Mouse (Mus musculus): ENCODE results near the gene Rhot1. TPM values are rescaled to one million over a fixed set of nuclear protein-coding genes. Genes with fewer than 3 reads are reported as not detected.

Rhot1 gene
- polyA plus RNA-seq, 1 experiment from 2014 or later = 24.6 TPM

DNA sequence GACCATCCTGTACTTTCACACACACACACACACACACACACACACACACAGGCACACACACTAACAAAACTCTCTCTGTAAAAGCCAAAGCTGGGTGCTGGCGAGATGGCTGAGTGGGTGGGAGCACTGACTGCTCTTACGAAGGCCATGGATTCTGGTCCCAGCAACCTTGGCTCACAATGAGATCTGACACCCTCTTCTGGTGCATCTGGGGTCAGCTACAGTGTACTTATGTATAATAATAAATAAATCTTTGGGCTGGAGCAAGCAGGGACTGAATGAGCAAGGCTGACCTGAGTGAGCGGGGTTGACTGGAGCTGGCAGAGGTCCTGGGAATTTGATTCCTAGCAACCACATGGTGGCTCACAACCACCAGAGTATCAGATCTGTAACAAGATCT is 75.0 kb downstream of the Rhot1 start:
- no peak for TF ChIP-seq CTCF (IDR thresholded peaks at IDR 0.05; ENCODE audit: low read depth)
- no peak for TF ChIP-seq EP300 (IDR thresholded peaks at IDR 0.05; ENCODE audit: low read depth)
- no peaks in the 10 kb centered on the region for H3K27me3 ChIP-seq (ENCODE audit: insufficient read depth, low read length)
- no peaks in the 10 kb centered on the region for H3K36me3 ChIP-seq (replicated peaks; ENCODE audit: insufficient read depth, low read length)
- no peak for DNase-seq
- 79% methylated on average over 3 of the region's 3 CpGs for WGBS (ENCODE audit: insufficient replicate concordance)
- H3K27ac ChIP-seq (ENCODE audit: low read depth) = no peak overlapping the region
- H3K9me3 ChIP-seq (ENCODE audit: low read length) = no peaks in the 10 kb centered on the region
- H3K4me2 ChIP-seq (ENCODE audit: low read depth, low read length) = no peak overlapping the region
- no peak overlapping the region for H3K4me3 ChIP-seq (ENCODE audit: low read depth, low read length)
- no peak overlapping the region for H3K9ac ChIP-seq (replicated peaks)
- H3K4me1 ChIP-seq (ENCODE audit: insufficient read depth) = no peaks in the 10 kb centered on the region
- ATAC-seq = no peak

GRCm38 (mm10) chr11:80284641-80285040 is 75.8 kb downstream of the Rhot1 start:
- WGBS (ENCODE audit: insufficient replicate concordance) = 45% methylated on average over 6 of the region's 6 CpGs
- DNase-seq = no peak
- H3K4me2 ChIP-seq (ENCODE audit: low read depth, low read length) = no peak overlapping the region
- no peaks in the 10 kb centered on the region for H3K4me1 ChIP-seq (ENCODE audit: insufficient read depth)
- TF ChIP-seq EP300 (IDR thresholded peaks at IDR 0.05; ENCODE audit: low read depth) (no peak), CTCF (IDR thresholded peaks at IDR 0.05; ENCODE audit: low read depth) (no peak)
- no peak overlapping the region for H3K4me3 ChIP-seq (ENCODE audit: low read depth, low read length)
- ATAC-seq = no peak
- no peaks in the 10 kb centered on the region for H3K27me3 ChIP-seq (ENCODE audit: insufficient read depth, low read length)
- H3K9me3 ChIP-seq (ENCODE audit: low read length) = no peaks in the 10 kb centered on the region
- no peak overlapping the region for H3K27ac ChIP-seq (ENCODE audit: low read depth)
- no peaks in the 10 kb centered on the region for H3K36me3 ChIP-seq (replicated peaks; ENCODE audit: insufficient read depth, low read length)
- no peak overlapping the region for H3K9ac ChIP-seq (replicated peaks)

- Histone ChIP-seq H3K4me1 (ENCODE audit: insufficient read depth) (no peaks in the 10 kb centered on the region; the same call in 1 of the 2 replicates), H3K36me3 (replicated peaks; ENCODE audit: insufficient read depth, low read length) (no peaks in the 10 kb centered on the region), H3K27ac (ENCODE audit: low read depth) (no peak overlapping the region), H3K9me3 (ENCODE audit: low read length) (no peaks in the 10 kb centered on the region), H3K4me2 (ENCODE audit: low read depth, low read length) (no peak overlapping the region), H3K27me3 (ENCODE audit: insufficient read depth, low read length) (no peaks in the 10 kb centered on the region), H3K9ac (replicated peaks) (no peak overlapping the region), H3K4me3 (ENCODE audit: low read depth, low read length) (no peak overlapping the region)
- 20% methylated on average over 5 of the region's 5 CpGs for WGBS (ENCODE audit: insufficient replicate concordance)
- no peak for TF ChIP-seq EP300 (IDR thresholded peaks at IDR 0.05; ENCODE audit: low read depth)
- TF ChIP-seq CTCF (IDR thresholded peaks at IDR 0.05; ENCODE audit: low read depth) = peak; percentile 90
- no peak for ATAC-seq
- peak; percentile 76 for DNase-seq
Observed at GRCm38 (mm10) chr11:80287150-80287549, 78.3 kb downstream of the Rhot1 start.

DNA sequence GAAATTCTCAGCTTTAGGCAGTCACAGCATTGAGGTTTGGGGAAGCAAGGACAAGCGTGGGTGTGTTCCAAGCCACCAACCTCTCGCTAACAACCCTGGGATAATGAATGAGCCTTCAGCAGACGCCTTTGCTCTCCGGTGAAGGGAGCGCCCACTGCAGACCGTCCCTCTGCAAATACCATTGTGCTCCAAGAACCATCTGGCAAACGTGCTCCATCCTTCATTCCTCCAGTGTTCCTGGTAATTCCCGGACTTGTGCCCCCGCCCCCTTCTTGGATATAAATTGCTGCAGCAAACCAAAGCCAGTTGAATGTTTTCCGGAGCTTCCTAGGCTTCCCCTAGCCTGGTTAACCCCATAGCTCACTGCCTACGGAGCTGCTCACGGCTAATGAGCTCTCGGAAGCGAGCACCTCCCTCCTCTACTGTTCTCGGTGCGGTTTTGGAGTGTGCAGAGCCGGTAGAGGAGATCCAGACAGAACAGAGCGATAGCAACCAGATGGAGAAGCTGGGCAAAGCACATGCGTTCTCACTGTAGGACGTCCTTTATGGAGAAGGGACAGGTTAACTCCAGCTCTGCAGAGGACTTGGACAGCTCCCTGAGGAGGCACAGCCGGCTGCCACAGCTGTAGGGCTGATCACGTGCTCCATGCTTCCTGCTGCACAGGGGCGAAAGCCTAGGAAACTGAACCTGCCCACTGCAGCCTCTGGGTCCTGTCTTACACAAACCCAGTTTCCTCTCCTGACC is 81.1 kb downstream of the Rhot1 start:
- no peaks in the 10 kb centered on the region; the same call in 1 of the 2 replicates for H3K4me1 ChIP-seq (ENCODE audit: insufficient read depth)
- TF ChIP-seq CTCF (IDR thresholded peaks at IDR 0.05; ENCODE audit: low read depth) (no peak), EP300 (IDR thresholded peaks at IDR 0.05; ENCODE audit: low read depth) (no peak)
- H3K9ac ChIP-seq (replicated peaks) = no peak overlapping the region
- 0 out of 2 replicates have a peak overlapping the region, but pooled peaks have one; percentile 4 for H3K4me3 ChIP-seq (ENCODE audit: low read depth, low read length)
- 2% methylated on average over 23 of the region's 23 CpGs for WGBS (ENCODE audit: insufficient replicate concordance)
- peak overlapping the region; percentile 60 for H3K4me2 ChIP-seq (ENCODE audit: low read depth, low read length)
- H3K27me3 ChIP-seq (ENCODE audit: insufficient read depth, low read length) = peaks cover 4% of the 10 kb centered on the region; the same call in 1 of the 2 replicates
- DNase-seq = peak; percentile 32
- no peaks in the 10 kb centered on the region for H3K9me3 ChIP-seq (ENCODE audit: low read length)
- H3K27ac ChIP-seq (ENCODE audit: low read depth) = no peak overlapping the region
- H3K36me3 ChIP-seq (replicated peaks; ENCODE audit: insufficient read depth, low read length) = no peaks in the 10 kb centered on the region
- ATAC-seq = no peak

GRCm38 (mm10) chr11:80291004-80291403 is 82.2 kb downstream of the Rhot1 start:
- TF ChIP-seq CTCF (IDR thresholded peaks at IDR 0.05; ENCODE audit: low read depth) (0 out of 2 replicates have a peak, but pooled peaks have one; percentile 8), EP300 (IDR thresholded peaks at IDR 0.05; ENCODE audit: low read depth) (no peak)
- no peak overlapping the region for H3K4me2 ChIP-seq (ENCODE audit: low read depth, low read length)
- H3K4me1 ChIP-seq (ENCODE audit: insufficient read depth) = no peaks in the 10 kb centered on the region; the same call in 1 of the 2 replicates
- H3K27me3 ChIP-seq (ENCODE audit: insufficient read depth, low read length) = peaks cover 13% of the 10 kb centered on the region
- 74% methylated on average over 2 of the region's 2 CpGs for WGBS (ENCODE audit: insufficient replicate concordance)
- no peak overlapping the region for H3K9ac ChIP-seq (replicated peaks)
- no peaks in the 10 kb centered on the region for H3K36me3 ChIP-seq (replicated peaks; ENCODE audit: insufficient read depth, low read length)
- no peak overlapping the region for H3K27ac ChIP-seq (ENCODE audit: low read depth)
- no peak for DNase-seq
- no peaks in the 10 kb centered on the region for H3K9me3 ChIP-seq (ENCODE audit: low read length)
- no peak for ATAC-seq
- H3K4me3 ChIP-seq (ENCODE audit: low read depth, low read length) = no peak overlapping the region

DNA sequence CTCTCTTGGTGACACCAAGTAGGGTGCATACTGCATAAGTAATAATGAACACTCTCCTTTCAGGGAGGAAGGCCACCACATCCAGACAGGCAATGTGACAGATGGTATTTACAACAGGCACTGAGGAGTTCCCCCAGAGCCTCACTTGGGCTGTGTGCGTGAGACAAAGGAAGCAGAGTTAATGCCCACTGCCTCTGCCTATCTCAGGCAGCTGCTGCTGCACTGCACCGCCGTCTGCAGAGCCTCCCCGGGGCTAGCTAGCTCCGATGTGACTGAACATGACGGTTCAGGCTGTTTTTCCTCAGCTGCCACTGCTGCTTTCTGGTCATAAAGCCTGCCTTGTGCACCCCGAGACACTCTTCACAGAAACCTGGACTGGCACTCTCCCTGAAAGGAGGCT is 83.6 kb downstream of the Rhot1 start:
- Histone ChIP-seq H3K4me3 (ENCODE audit: low read depth, low read length) (no peak overlapping the region), H3K36me3 (replicated peaks; ENCODE audit: insufficient read depth, low read length) (no peaks in the 10 kb centered on the region), H3K9me3 (ENCODE audit: low read length) (no peaks in the 10 kb centered on the region), H3K4me1 (ENCODE audit: insufficient read depth) (no peaks in the 10 kb centered on the region; the same call in 1 of the 2 replicates), H3K4me2 (ENCODE audit: low read depth, low read length) (no peak overlapping the region), H3K27me3 (ENCODE audit: insufficient read depth, low read length) (peaks cover 21% of the 10 kb centered on the region), H3K27ac (ENCODE audit: low read depth) (no peak overlapping the region), H3K9ac (replicated peaks) (no peak overlapping the region)
- no peak for TF ChIP-seq CTCF (IDR thresholded peaks at IDR 0.05; ENCODE audit: low read depth)
- no peak for TF ChIP-seq EP300 (IDR thresholded peaks at IDR 0.05; ENCODE audit: low read depth)
- 59% methylated on average over 7 of the region's 7 CpGs for WGBS (ENCODE audit: insufficient replicate concordance)
- ATAC-seq (no peak), DNase-seq (no peak)
